Mouse (Mus musculus) MEL (cell line): ENCODE measurements around the gene Unc45b. TPM values are rescaled to one million over a fixed set of nuclear protein-coding genes. Genes with fewer than 3 reads are reported as not detected.
A peak's percentile ranks its signal among the peaks of the same experiment; 100 is the strongest.

ENCODE experiments used
- DNase-seq: peaks from one replicate; pipeline ENCODE4 v3.0.0; 2011; ENCODE audit warnings: low read depth, low spot score
- H3K27ac ChIP-seq: 2 replicates; pipeline ENCODE4 v1.5.1; 2012; ENCODE audit warnings: low read depth, mild to moderate bottlenecking, control low read depth, low read length, moderate library complexity; ENCODE audit not compliant: control insufficient read depth
- H3K27me3 ChIP-seq, 2 experiments: fragments of 150-350 bp in 1 of 2; sonication (generic) in 1 of 2; 2 replicates each; pipeline ENCODE4 v1.6.1; 2012; ENCODE audit warnings: low read length in 2 of 2, mild to moderate bottlenecking in 2 of 2, improper control_type of control experiment in 1 of 2, moderate library complexity in 1 of 2; ENCODE audit not compliant: insufficient read depth in 2 of 2, control insufficient read depth in 1 of 2
- H3K36me3 ChIP-seq, 2 experiments: 2 replicates each; pipeline ENCODE4 v1.6.1; 2012 to 2014; ENCODE audit warnings: low read length in 2 of 2, improper control_type of control experiment in 1 of 2, inconsistent platforms in 1 of 2, mild to moderate bottlenecking in 1 of 2; ENCODE audit not compliant: insufficient read depth in 2 of 2, control insufficient read depth in 1 of 2
- H3K4me1 ChIP-seq, 2 experiments: fragments of 150-350 bp in 1 of 2; sonication (generic) in 1 of 2; 2 replicates each; pipeline ENCODE4 v1.6.1; 2012; ENCODE audit warnings: low read length in 2 of 2, improper control_type of control experiment in 1 of 2, mild to moderate bottlenecking in 1 of 2; ENCODE audit not compliant: insufficient read depth in 2 of 2, control insufficient read depth in 1 of 2
- H3K4me3 ChIP-seq, 2 experiments: fragments of 150-350 bp in 1 of 2; sonication (generic) in 1 of 2; 2 replicates each; pipeline ENCODE4 v1.5.1; 2012; ENCODE audit warnings: low read depth in 2 of 2, low read length in 2 of 2, mild to moderate bottlenecking in 2 of 2, moderate library complexity in 2 of 2, control low read depth in 1 of 2, improper control_type of control experiment in 1 of 2; ENCODE audit not compliant: control insufficient read depth in 1 of 2, insufficient read depth in 1 of 2
- H3K79me2 ChIP-seq: 2 replicates; pipeline ENCODE4 v1.6.1; 2012; ENCODE audit warnings: mild to moderate bottlenecking, low read length, moderate library complexity; ENCODE audit not compliant: control insufficient read depth, poor library complexity, insufficient read depth
- H3K9ac ChIP-seq: 2 replicates; pipeline ENCODE4 v1.6.1; 2012; ENCODE audit warnings: low read depth, mild to moderate bottlenecking, control low read depth, low read length, moderate library complexity; ENCODE audit not compliant: control insufficient read depth, poor library complexity, severe bottlenecking
- H3K9me3 ChIP-seq: fragments of 150-350 bp; sonication (generic); replicated peaks from 2 replicates; pipeline ENCODE4 v1.6.1; 2012; ENCODE audit warnings: mild to moderate bottlenecking, low read length, improper control_type of control experiment, moderate library complexity; ENCODE audit not compliant: insufficient read depth
- BHLHE40 ChIP-seq: IDR thresholded peaks from 2 replicates; pipeline ENCODE4 v1.6.1; 2012; ENCODE audit warnings: low read depth, mild to moderate bottlenecking, inconsistent platforms, low read length, improper control_type of control experiment, borderline replicate concordance
- CHD1 ChIP-seq: IDR thresholded peaks from 2 replicates; pipeline ENCODE4 v1.6.1; 2012; ENCODE audit warnings: low read depth, mild to moderate bottlenecking, inconsistent platforms, low read length, improper control_type of control experiment
- CHD2 ChIP-seq: IDR thresholded peaks from 2 replicates; pipeline ENCODE4 v1.6.1; 2011; ENCODE audit warnings: low read length, improper control_type of control experiment
- CTCF ChIP-seq, 3 experiments: IDR thresholded peaks in 2 of 3; conservative IDR thresholded peaks in 1 of 3; 2 replicates each; pipeline ENCODE4 v1.5.1; 2011 to 2012; ENCODE audit warnings: low read length in 3 of 3, low read depth in 2 of 3, mild to moderate bottlenecking in 2 of 3, improper control_type of control experiment in 1 of 3, inconsistent platforms in 1 of 3, mixed read lengths in 1 of 3, moderate library complexity in 1 of 3; ENCODE audit not compliant: control insufficient read depth in 1 of 3, insufficient read depth in 1 of 3, poor library complexity in 1 of 3, severe bottlenecking in 1 of 3
- E2F4 ChIP-seq: IDR thresholded peaks from 2 replicates; pipeline ENCODE4 v1.6.1; 2011; ENCODE audit warnings: low read depth, low read length, improper control_type of control experiment, borderline replicate concordance
- EP300 ChIP-seq, 2 experiments: IDR thresholded peaks; 2 replicates each; pipeline ENCODE4 v1.6.1; 2011; ENCODE audit warnings: improper control_type of control experiment in 2 of 2, low read length in 2 of 2, low read depth in 1 of 2, mild to moderate bottlenecking in 1 of 2
- ETS1 ChIP-seq: IDR thresholded peaks from 2 replicates; pipeline ENCODE4 v1.6.1; 2012; ENCODE audit warnings: low read depth, mild to moderate bottlenecking, inconsistent platforms, low read length, improper control_type of control experiment, moderate library complexity
- GABPA ChIP-seq: IDR thresholded peaks from 2 replicates; pipeline ENCODE4 v1.6.1; 2012; ENCODE audit warnings: low read depth, mild to moderate bottlenecking, inconsistent platforms, low read length, improper control_type of control experiment, moderate library complexity
- HCFC1 ChIP-seq: IDR thresholded peaks from 2 replicates; pipeline ENCODE4 v1.6.1; 2012; ENCODE audit warnings: low read depth, mild to moderate bottlenecking, inconsistent platforms, low read length, improper control_type of control experiment, moderate library complexity
- JUND ChIP-seq: IDR thresholded peaks from 2 replicates; pipeline ENCODE4 v1.6.1; 2011; ENCODE audit warnings: low read depth, mild to moderate bottlenecking, improper control_type of control experiment, low read length
- KAT2A ChIP-seq: conservative IDR thresholded peaks from 2 replicates; pipeline ENCODE4 v1.6.1; 2012; ENCODE audit warnings: low read depth, low read length, improper control_type of control experiment, inconsistent platforms
- MAFK ChIP-seq: IDR thresholded peaks from 2 replicates; pipeline ENCODE4 v1.6.1; 2011; ENCODE audit warnings: low read depth, mild to moderate bottlenecking, low read length, improper control_type of control experiment, borderline replicate concordance
- MAX ChIP-seq: IDR thresholded peaks from 2 replicates; pipeline ENCODE4 v1.6.1; 2011; ENCODE audit warnings: low read length, improper control_type of control experiment
- MAZ ChIP-seq: IDR thresholded peaks from 2 replicates; pipeline ENCODE4 v1.6.1; 2012; ENCODE audit warnings: low read depth, mild to moderate bottlenecking, inconsistent platforms, low read length, improper control_type of control experiment
- MEF2A ChIP-seq: IDR thresholded peaks from 2 replicates; pipeline ENCODE4 v1.6.1; 2014; ENCODE audit warnings: low read depth, mild to moderate bottlenecking, inconsistent platforms, low read length, improper control_type of control experiment; ENCODE audit not compliant: poor library complexity, insufficient replicate concordance, severe bottlenecking; ENCODE audit errors: extremely low read depth
- MXI1 ChIP-seq: IDR thresholded peaks from 2 replicates; pipeline ENCODE4 v1.6.1; 2011; ENCODE audit warnings: mild to moderate bottlenecking, low read depth, low read length, improper control_type of control experiment
- MYB ChIP-seq: IDR thresholded peaks from 2 replicates; pipeline ENCODE4 v1.6.1; 2011; ENCODE audit warnings: mild to moderate bottlenecking, low read depth, low read length, improper control_type of control experiment
- NELFE ChIP-seq: IDR thresholded peaks from 2 replicates; pipeline ENCODE4 v1.6.1; 2011; ENCODE audit warnings: low read depth, low read length, improper control_type of control experiment
- POLR2A ChIP-seq, 2 experiments: IDR thresholded peaks; 2 replicates each; pipeline ENCODE4 v1.6.1; 2011 to 2012; ENCODE audit warnings: low read length in 2 of 2, mild to moderate bottlenecking in 2 of 2, control low read depth in 1 of 2, improper control_type of control experiment in 1 of 2, low read depth in 1 of 2, moderate library complexity in 1 of 2; ENCODE audit not compliant: control insufficient read depth in 1 of 2, insufficient read depth in 1 of 2, poor library complexity in 1 of 2
- POLR2AphosphoS5 ChIP-seq: IDR thresholded peaks from 2 replicates; pipeline ENCODE4 v1.6.1; 2012; ENCODE audit warnings: low read depth, borderline replicate concordance, mild to moderate bottlenecking, inconsistent platforms, low read length, moderate library complexity, mixed read lengths
- RAD21 ChIP-seq: IDR thresholded peaks from 2 replicates; pipeline ENCODE4 v1.6.1; 2011; ENCODE audit warnings: mild to moderate bottlenecking, low read depth, low read length, improper control_type of control experiment
- RCOR1 ChIP-seq: IDR thresholded peaks from 2 replicates; pipeline ENCODE4 v1.6.1; 2012; ENCODE audit warnings: low read depth, mild to moderate bottlenecking, inconsistent platforms, low read length, improper control_type of control experiment
- SIN3A ChIP-seq: IDR thresholded peaks from 2 replicates; pipeline ENCODE4 v1.6.1; 2012; ENCODE audit warnings: low read length, improper control_type of control experiment, inconsistent platforms
- TAL1 ChIP-seq: IDR thresholded peaks from 2 replicates; pipeline ENCODE4 v1.6.1; 2012; ENCODE audit warnings: mild to moderate bottlenecking, inconsistent platforms, low read length, moderate library complexity, mixed read lengths
- TCF12 ChIP-seq: IDR thresholded peaks from 2 replicates; pipeline ENCODE4 v1.6.1; 2014; ENCODE audit warnings: low read depth, mild to moderate bottlenecking, inconsistent platforms, low read length, improper control_type of control experiment, moderate library complexity
- UBTF ChIP-seq: IDR thresholded peaks from 2 replicates; pipeline ENCODE4 v1.6.1; 2012; ENCODE audit warnings: low read depth, mild to moderate bottlenecking, inconsistent platforms, low read length, improper control_type of control experiment, moderate library complexity, borderline replicate concordance; ENCODE audit not compliant: insufficient read depth
- USF2 ChIP-seq, 2 experiments: IDR thresholded peaks; 2 replicates each; pipeline ENCODE4 v1.6.1; 2011 to 2012; ENCODE audit warnings: improper control_type of control experiment in 2 of 2, low read length in 2 of 2, borderline replicate concordance in 1 of 2, inconsistent platforms in 1 of 2, low read depth in 1 of 2, mild to moderate bottlenecking in 1 of 2; ENCODE audit not compliant: insufficient read depth in 1 of 2
- ZC3H11A ChIP-seq: IDR thresholded peaks from 2 replicates; pipeline ENCODE4 v1.6.1; 2012; ENCODE audit warnings: low read depth, mild to moderate bottlenecking, inconsistent platforms, low read length, improper control_type of control experiment
- ZNF384 ChIP-seq: IDR thresholded peaks from 2 replicates; pipeline ENCODE4 v1.6.1; 2012; ENCODE audit warnings: low read depth, mild to moderate bottlenecking, inconsistent platforms, low read length, improper control_type of control experiment
- polyA plus RNA-seq, 2 experiments: library from polyadenylated mRNA; stranded (reverse) in 1 of 2; unstranded in 1 of 2; fragments of >175 nt in 1 of 2; fragments of >200 nt in 1 of 2; gene quantifications; 2 replicates each; pipeline versions ENCODE4 v1.2.1 to v1.2.4; 2012; ENCODE audit warnings: low replicate concordance in 2 of 2, low read depth in 1 of 2; ENCODE audit not compliant: insufficient read length in 2 of 2, insufficient read depth in 1 of 2, missing spikeins in 1 of 2
- total RNA-seq: library from RNA; depleted of rRNA; stranded (reverse); fragments of 300-350 nt; gene quantifications from 2 replicates; pipeline ENCODE4 v1.2.3, GENCODE M21; 2012

Unc45b gene
- total and polyA plus RNA-seq, 3 experiments = 0.08 to 0.29 TPM; not detected in 1

DNA sequence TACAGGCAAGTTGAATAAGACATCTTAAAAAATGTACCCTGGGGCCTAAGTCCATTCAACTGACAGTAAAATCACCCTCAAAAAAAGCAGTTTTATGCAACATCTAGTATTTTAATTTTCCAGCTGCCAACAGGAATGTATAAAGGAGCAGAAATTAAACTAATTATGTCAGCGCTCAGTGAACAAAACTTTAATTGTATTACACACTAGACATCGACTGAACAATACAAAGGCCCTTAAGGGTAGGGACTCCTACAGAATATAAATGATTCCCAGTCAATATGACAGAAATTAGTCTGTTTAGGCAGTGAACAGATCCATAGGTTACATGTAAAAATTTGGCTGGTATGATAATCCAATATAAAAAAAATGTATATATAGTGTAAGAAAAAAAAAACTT, 47.3 kb upstream of the Unc45b start:
- H3K79me2 ChIP-seq = peaks cover 2% of the 10 kb centered on the region; the same call in 1 of the 2 replicates
- TF ChIP-seq MAFK (no peak), ZC3H11A (no peak), RAD21 (no peak), MAZ (no peak), POLR2A (IDR thresholded peaks at IDR 0.05; ENCODE audit: control insufficient read depth in 1 of 2, insufficient read depth in 1 of 2, low read depth in 1 of 2, low read length in 2 of 2, poor library complexity in 1 of 2) (no peak), NELFE (no peak), MYB (no peak), UBTF (no peak), KAT2A (no peak)
- TF ChIP-seq, all 39 proteins: peak for 0
- no peak overlapping the region for H3K9ac ChIP-seq
- H3K36me3 ChIP-seq = peaks cover 0 to 36% of the 10 kb centered on the region in 2 experiments; a peak in 2 of 4 replicates
- no peaks in the 10 kb centered on the region for H3K9me3 ChIP-seq
- DNase-seq = no peak
- H3K4me3 ChIP-seq = no peak overlapping the region
- H3K27me3 ChIP-seq = no peaks in the 10 kb centered on the region
- no peak overlapping the region for H3K27ac ChIP-seq
- peaks cover 21 to 34% of the 10 kb centered on the region in 2 experiments for H3K4me1 ChIP-seq

DNA sequence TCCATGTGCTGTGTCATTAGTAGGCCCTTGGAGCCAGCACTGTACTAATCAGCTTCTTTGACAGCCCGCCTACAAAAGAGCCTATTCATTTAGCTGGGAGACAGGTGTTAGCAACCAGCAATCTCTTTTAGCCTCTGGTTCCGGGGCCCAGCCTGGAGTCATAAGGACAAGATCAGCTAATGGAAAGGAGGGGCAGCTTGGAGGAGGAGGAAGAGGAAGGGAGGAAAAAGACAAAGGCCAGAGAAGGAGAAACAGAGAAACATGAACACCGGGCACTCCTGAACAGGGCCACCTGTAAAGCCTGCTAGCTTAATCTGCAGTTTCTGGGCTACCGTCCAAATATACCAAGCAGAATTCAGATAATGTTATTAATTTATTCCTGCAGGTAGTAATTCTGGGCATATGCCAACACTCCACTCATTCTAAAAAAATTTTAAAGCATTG, 46.8 kb upstream of the Unc45b start:
- H3K9ac ChIP-seq = no peak overlapping the region
- H3K79me2 ChIP-seq = peaks cover 2% of the 10 kb centered on the region; the same call in 1 of the 2 replicates
- H3K9me3 ChIP-seq = no peaks in the 10 kb centered on the region
- no peaks in the 10 kb centered on the region for H3K27me3 ChIP-seq
- TF ChIP-seq TCF12 (0 out of 2 replicates have a peak, but pooled peaks have one; percentile 27), MEF2A (no peak), GABPA (no peak), BHLHE40 (no peak), UBTF (no peak), USF2 (IDR thresholded peaks at IDR 0.05; ENCODE audit: borderline replicate concordance in 1 of 2, insufficient read depth in 1 of 2, low read depth in 1 of 2, low read length in 2 of 2) (no peak), RAD21 (no peak), CTCF (IDR thresholded peaks at IDR 0.05 in 2 of 3, conservative IDR thresholded peaks at IDR 0.05 in 1 of 3; ENCODE audit: control insufficient read depth in 1 of 3, insufficient read depth in 1 of 3, low read depth in 2 of 3, low read length in 3 of 3, poor library complexity in 1 of 3, severe bottlenecking in 1 of 3) (no peak), POLR2AphosphoS5 (no peak), MYB (no peak), ETS1 (no peak), TAL1 (no peak), EP300 (IDR thresholded peaks at IDR 0.05; ENCODE audit: low read depth in 1 of 2, low read length in 2 of 2) (peak in 1 of 2 experiments; percentile 64; a peak in 2 of 4 replicates), MAFK (no peak), CHD1 (no peak), E2F4 (no peak), MAX (no peak), HCFC1 (no peak), KAT2A (no peak), CHD2 (no peak), ZNF384 (peak; percentile 36), MAZ (no peak), MXI1 (peak; percentile 18; the same call in 1 of the 2 replicates), RCOR1 (0 out of 2 replicates have a peak, but pooled peaks have one; percentile 28), NELFE (no peak), SIN3A (no peak; the same call in 1 of the 2 replicates), JUND (no peak)
- peaks cover 0 to 36% of the 10 kb centered on the region in 2 experiments; a peak in 2 of 4 replicates for H3K36me3 ChIP-seq
- no peak overlapping the region for H3K4me3 ChIP-seq
- no peak overlapping the region for H3K27ac ChIP-seq
- peak; percentile 48 for DNase-seq
- H3K4me1 ChIP-seq = peaks cover 21 to 36% of the 10 kb centered on the region in 2 experiments
